Mouse (Mus musculus): ENCODE results near the gene Arid1b. TPM values are rescaled to one million over a fixed set of nuclear protein-coding genes. Genes with fewer than 3 reads are reported as not detected.

Arid1b gene
- polyA plus RNA-seq, 1 experiment from 2014 or later: 12.4 TPM

- DNase-seq (ENCODE audit: low spot score) (no peak), ATAC-seq (ENCODE audit: low read depth) (no peak)
- Histone ChIP-seq H3K36me3 (ENCODE audit: control insufficient read depth, insufficient read depth, low read length) (peaks cover 45% of the 10 kb centered on the region), H3K4me3 (ENCODE audit: low read depth, low read length) (no peak overlapping the region), H3K9ac (ENCODE audit: low read depth, low read length) (no peak overlapping the region), H3K4me2 (ENCODE audit: low read depth, low read length) (no peak overlapping the region), H3K27ac (replicated peaks; ENCODE audit: low read depth, low read length) (no peak overlapping the region), H3K27me3 (replicated peaks; ENCODE audit: control insufficient read depth, insufficient read depth, low read length) (no peaks in the 10 kb centered on the region), H3K4me1 (ENCODE audit: control insufficient read depth, insufficient read depth, low read length) (peaks cover under 1% of the 10 kb centered on the region; the same call in 1 of the 2 replicates), H3K9me3 (ENCODE audit: control insufficient read depth, low read length) (no peaks in the 10 kb centered on the region)
- WGBS: 78% methylated on average over 4 of the region's 4 CpGs
These were observed 286.4 kb downstream of the Arid1b start for GRCm38 (mm10) chr17:5280499-5281053.

- WGBS: 79% methylated on average over 10 of the region's 10 CpGs
- H3K36me3 ChIP-seq (ENCODE audit: control insufficient read depth, insufficient read depth, low read length): peaks cover 16% of the 10 kb centered on the region; the same call in 1 of the 2 replicates
- H3K9ac ChIP-seq (ENCODE audit: low read depth, low read length): no peak overlapping the region
- DNase-seq (ENCODE audit: low spot score): no peak
- no peak overlapping the region for H3K4me2 ChIP-seq (ENCODE audit: low read depth, low read length)
- no peak overlapping the region for H3K4me3 ChIP-seq (ENCODE audit: low read depth, low read length)
- H3K27ac ChIP-seq (replicated peaks; ENCODE audit: low read depth, low read length): no peak overlapping the region
- H3K9me3 ChIP-seq (ENCODE audit: control insufficient read depth, low read length): no peaks in the 10 kb centered on the region
- no peaks in the 10 kb centered on the region for H3K27me3 ChIP-seq (replicated peaks; ENCODE audit: control insufficient read depth, insufficient read depth, low read length)
- no peak for ATAC-seq (ENCODE audit: low read depth)
- peaks cover 20% of the 10 kb centered on the region for H3K4me1 ChIP-seq (ENCODE audit: control insufficient read depth, insufficient read depth, low read length)
These were observed 290.7 kb downstream of the Arid1b start for GRCm38 (mm10) chr17:5284783-5285182.

GRCm38 (mm10) chr17:5285877-5286440 is 291.8 kb downstream of the Arid1b start:
- DNase-seq (ENCODE audit: low spot score) (peak; percentile 27), ATAC-seq (ENCODE audit: low read depth) (0 out of 2 replicates have a peak, but pooled peaks have one; percentile 28)
- H3K9ac ChIP-seq (ENCODE audit: low read depth, low read length): 0 out of 2 replicates have a peak overlapping the region, but pooled peaks have one; percentile 25
- no peak overlapping the region for H3K27ac ChIP-seq (replicated peaks; ENCODE audit: low read depth, low read length)
- peaks cover 20% of the 10 kb centered on the region for H3K4me1 ChIP-seq (ENCODE audit: control insufficient read depth, insufficient read depth, low read length)
- no peak overlapping the region for H3K4me3 ChIP-seq (ENCODE audit: low read depth, low read length)
- H3K36me3 ChIP-seq (ENCODE audit: control insufficient read depth, insufficient read depth, low read length): peaks cover 14% of the 10 kb centered on the region
- WGBS: 64% methylated on average over 13 of the region's 13 CpGs
- no peak overlapping the region for H3K4me2 ChIP-seq (ENCODE audit: low read depth, low read length)
- no peaks in the 10 kb centered on the region for H3K27me3 ChIP-seq (replicated peaks; ENCODE audit: control insufficient read depth, insufficient read depth, low read length)
- H3K9me3 ChIP-seq (ENCODE audit: control insufficient read depth, low read length): no peaks in the 10 kb centered on the region

GRCm38 (mm10) chr17:5286571-5287209 is 292.6 kb downstream of the Arid1b start:
- H3K27ac ChIP-seq (replicated peaks; ENCODE audit: low read depth, low read length): peak overlapping the region; percentile 24; the same call in 1 of the 2 replicates
- H3K4me2 ChIP-seq (ENCODE audit: low read depth, low read length): no peak overlapping the region
- H3K36me3 ChIP-seq (ENCODE audit: control insufficient read depth, insufficient read depth, low read length): peaks cover 19% of the 10 kb centered on the region
- no peak; the same call in 1 of the 2 replicates for ATAC-seq (ENCODE audit: low read depth)
- peak; percentile 68 for DNase-seq (ENCODE audit: low spot score)
- WGBS: 52% methylated on average over 15 of the region's 15 CpGs
- H3K9me3 ChIP-seq (ENCODE audit: control insufficient read depth, low read length): no peaks in the 10 kb centered on the region
- H3K4me3 ChIP-seq (ENCODE audit: low read depth, low read length): no peak overlapping the region
- no peak overlapping the region for H3K9ac ChIP-seq (ENCODE audit: low read depth, low read length)
- H3K27me3 ChIP-seq (replicated peaks; ENCODE audit: control insufficient read depth, insufficient read depth, low read length): no peaks in the 10 kb centered on the region
- H3K4me1 ChIP-seq (ENCODE audit: control insufficient read depth, insufficient read depth, low read length): peaks cover 20% of the 10 kb centered on the region

GRCm38 (mm10) chr17:5287210-5287591 is 293.1 kb downstream of the Arid1b start:
- no peak for ATAC-seq (ENCODE audit: low read depth)
- no peak overlapping the region for H3K4me2 ChIP-seq (ENCODE audit: low read depth, low read length)
- H3K9me3 ChIP-seq (ENCODE audit: control insufficient read depth, low read length): no peaks in the 10 kb centered on the region
- WGBS: 73% methylated on average over 4 of the region's 4 CpGs
- DNase-seq (ENCODE audit: low spot score): no peak
- H3K4me3 ChIP-seq (ENCODE audit: low read depth, low read length): no peak overlapping the region
- peak overlapping the region; percentile 24; the same call in 1 of the 2 replicates for H3K27ac ChIP-seq (replicated peaks; ENCODE audit: low read depth, low read length)
- H3K9ac ChIP-seq (ENCODE audit: low read depth, low read length): no peak overlapping the region
- peaks cover 20% of the 10 kb centered on the region for H3K4me1 ChIP-seq (ENCODE audit: control insufficient read depth, insufficient read depth, low read length)
- peaks cover 15% of the 10 kb centered on the region for H3K36me3 ChIP-seq (ENCODE audit: control insufficient read depth, insufficient read depth, low read length)
- no peaks in the 10 kb centered on the region for H3K27me3 ChIP-seq (replicated peaks; ENCODE audit: control insufficient read depth, insufficient read depth, low read length)

- Histone ChIP-seq H3K4me3 (ENCODE audit: low read depth, low read length) (no peak overlapping the region), H3K9me3 (ENCODE audit: control insufficient read depth, low read length) (no peaks in the 10 kb centered on the region), H3K36me3 (ENCODE audit: control insufficient read depth, insufficient read depth, low read length) (peaks cover 14% of the 10 kb centered on the region), H3K27me3 (replicated peaks; ENCODE audit: control insufficient read depth, insufficient read depth, low read length) (no peaks in the 10 kb centered on the region), H3K9ac (ENCODE audit: low read depth, low read length) (no peak overlapping the region), H3K27ac (replicated peaks; ENCODE audit: low read depth, low read length) (no peak overlapping the region; the same call in 1 of the 2 replicates), H3K4me1 (ENCODE audit: control insufficient read depth, insufficient read depth, low read length) (peaks cover 20% of the 10 kb centered on the region), H3K4me2 (ENCODE audit: low read depth, low read length) (no peak overlapping the region)
- no peak for ATAC-seq (ENCODE audit: low read depth)
- WGBS: 77% methylated on average over 9 of the region's 9 CpGs
- DNase-seq (ENCODE audit: low spot score): no peak
These were observed 293.5 kb downstream of the Arid1b start for GRCm38 (mm10) chr17:5287641-5288040.

GRCm38 (mm10) chr17:5293653-5294584 is 299.8 kb downstream of the Arid1b start:
- 0 out of 2 replicates have a peak, but pooled peaks cover 5% of the 10 kb centered on the region for H3K4me1 ChIP-seq (ENCODE audit: control insufficient read depth, insufficient read depth, low read length)
- H3K9ac ChIP-seq (ENCODE audit: low read depth, low read length): no peak overlapping the region
- no peaks in the 10 kb centered on the region for H3K27me3 ChIP-seq (replicated peaks; ENCODE audit: control insufficient read depth, insufficient read depth, low read length)
- peaks cover 24% of the 10 kb centered on the region for H3K36me3 ChIP-seq (ENCODE audit: control insufficient read depth, insufficient read depth, low read length)
- no peak overlapping the region for H3K4me2 ChIP-seq (ENCODE audit: low read depth, low read length)
- no peak overlapping the region for H3K4me3 ChIP-seq (ENCODE audit: low read depth, low read length)
- peak; percentile 11; the same call in 1 of the 2 replicates for ATAC-seq (ENCODE audit: low read depth)
- no peaks in the 10 kb centered on the region for H3K9me3 ChIP-seq (ENCODE audit: control insufficient read depth, low read length)
- WGBS: 74% methylated on average over 9 of the region's 9 CpGs
- DNase-seq (ENCODE audit: low spot score): peak; percentile 80
- H3K27ac ChIP-seq (replicated peaks; ENCODE audit: low read depth, low read length): no peak overlapping the region
